Mouse (Mus musculus) adrenal gland, postnatal 10 days (tissue): ENCODE results near the gene Trpv4. TPM values are rescaled to one million over a fixed set of nuclear protein-coding genes. Genes with fewer than 3 reads are reported as not detected.

Experiments used
- DNase-seq: peaks from one replicate; pipeline ENCODE4 v3.0.0; 2021; ENCODE audit warnings: mixed read lengths
- total RNA-seq, 2 experiments: library from RNA; stranded (reverse); gene quantifications; 2 replicates each; pipeline ENCODE4 v1.2.3; 2021

The Trpv4 gene
- total RNA-seq, 2 experiments from 2014 or later = 2.8 to 2.9 TPM

GRCm38 (mm10) chr5:114590043-114590913 lies 67.9 kb downstream of the Trpv4 start:
- DNase-seq = peak; percentile 30

- DNase-seq = peak; percentile 38
Measured at GRCm38 (mm10) chr5:114589454-114589853, 68.8 kb downstream of the Trpv4 start.

- DNase-seq = no peak
Measured at GRCm38 (mm10) chr5:114589026-114589425, 69.2 kb downstream of the Trpv4 start.

- DNase-seq = no peak
Measured at GRCm38 (mm10) chr5:114588416-114588815, 69.8 kb downstream of the Trpv4 start.

- peak; percentile 87 for DNase-seq
Measured at GRCm38 (mm10) chr5:114587908-114588307, 70.3 kb downstream of the Trpv4 start.

- DNase-seq = no peak
Measured at GRCm38 (mm10) chr5:114585682-114586081, 72.5 kb downstream of the Trpv4 start.

GRCm38 (mm10) chr5:114584293-114585104 lies 73.7 kb downstream of the Trpv4 start:
- DNase-seq = no peak

GRCm38 (mm10) chr5:114583490-114584175 lies 74.6 kb downstream of the Trpv4 start:
- DNase-seq = peak; percentile 62

GRCm38 (mm10) chr5:114583046-114583445 lies 75.2 kb downstream of the Trpv4 start:
- DNase-seq = no peak

- peak; percentile 76 for DNase-seq
Measured at GRCm38 (mm10) chr5:114581486-114581885, 76.7 kb downstream of the Trpv4 start.

- DNase-seq = peak; percentile 43
Measured at GRCm38 (mm10) chr5:114579714-114580357, 78.4 kb downstream of the Trpv4 start.

GRCm38 (mm10) chr5:114578361-114578760 lies 79.9 kb downstream of the Trpv4 start:
- DNase-seq = no peak

GRCm38 (mm10) chr5:114575986-114576605 lies 82.1 kb downstream of the Trpv4 start:
- no peak for DNase-seq

GRCm38 (mm10) chr5:114575530-114575929 lies 82.7 kb downstream of the Trpv4 start:
- peak; percentile 84 for DNase-seq

- DNase-seq = no peak
Measured at GRCm38 (mm10) chr5:114575010-114575409, 83.2 kb downstream of the Trpv4 start.

GRCm38 (mm10) chr5:114573920-114574628 lies 84.1 kb downstream of the Trpv4 start:
- DNase-seq = peak; percentile 87

- peak; percentile 75 for DNase-seq
Measured at GRCm38 (mm10) chr5:114572997-114573396, 85.2 kb downstream of the Trpv4 start.
